Mouse (Mus musculus) MEL (cell line): ENCODE measurements around the gene Igsf8. TPM values are rescaled to one million over a fixed set of nuclear protein-coding genes. Genes with fewer than 3 reads are reported as not detected.

ENCODE experiments used
- DNase-seq: peaks from one replicate; pipeline ENCODE4 v3.0.0; 2011; ENCODE audit warnings: low read depth, low spot score
- H3K27ac ChIP-seq: 2 replicates; pipeline ENCODE4 v1.5.1; 2012; ENCODE audit warnings: low read depth, mild to moderate bottlenecking, control low read depth, low read length, moderate library complexity; ENCODE audit not compliant: control insufficient read depth
- H3K27me3 ChIP-seq, 2 experiments: fragments of 150-350 bp in 1 of 2; sonication (generic) in 1 of 2; 2 replicates each; pipeline ENCODE4 v1.6.1; 2012; ENCODE audit warnings: low read length in 2 of 2, mild to moderate bottlenecking in 2 of 2, improper control_type of control experiment in 1 of 2, moderate library complexity in 1 of 2; ENCODE audit not compliant: insufficient read depth in 2 of 2, control insufficient read depth in 1 of 2
- H3K36me3 ChIP-seq, 2 experiments: 2 replicates each; pipeline ENCODE4 v1.6.1; 2012 to 2014; ENCODE audit warnings: low read length in 2 of 2, improper control_type of control experiment in 1 of 2, inconsistent platforms in 1 of 2, mild to moderate bottlenecking in 1 of 2; ENCODE audit not compliant: insufficient read depth in 2 of 2, control insufficient read depth in 1 of 2
- H3K4me1 ChIP-seq, 2 experiments: fragments of 150-350 bp in 1 of 2; sonication (generic) in 1 of 2; 2 replicates each; pipeline ENCODE4 v1.6.1; 2012; ENCODE audit warnings: low read length in 2 of 2, improper control_type of control experiment in 1 of 2, mild to moderate bottlenecking in 1 of 2; ENCODE audit not compliant: insufficient read depth in 2 of 2, control insufficient read depth in 1 of 2
- H3K4me3 ChIP-seq, 2 experiments: fragments of 150-350 bp in 1 of 2; sonication (generic) in 1 of 2; 2 replicates each; pipeline ENCODE4 v1.5.1; 2012; ENCODE audit warnings: low read depth in 2 of 2, low read length in 2 of 2, mild to moderate bottlenecking in 2 of 2, moderate library complexity in 2 of 2, control low read depth in 1 of 2, improper control_type of control experiment in 1 of 2; ENCODE audit not compliant: control insufficient read depth in 1 of 2, insufficient read depth in 1 of 2
- H3K79me2 ChIP-seq: 2 replicates; pipeline ENCODE4 v1.6.1; 2012; ENCODE audit warnings: mild to moderate bottlenecking, low read length, moderate library complexity; ENCODE audit not compliant: control insufficient read depth, poor library complexity, insufficient read depth
- H3K9ac ChIP-seq: 2 replicates; pipeline ENCODE4 v1.6.1; 2012; ENCODE audit warnings: low read depth, mild to moderate bottlenecking, control low read depth, low read length, moderate library complexity; ENCODE audit not compliant: control insufficient read depth, poor library complexity, severe bottlenecking
- H3K9me3 ChIP-seq: fragments of 150-350 bp; sonication (generic); replicated peaks from 2 replicates; pipeline ENCODE4 v1.6.1; 2012; ENCODE audit warnings: mild to moderate bottlenecking, low read length, improper control_type of control experiment, moderate library complexity; ENCODE audit not compliant: insufficient read depth
- BHLHE40 ChIP-seq: IDR thresholded peaks from 2 replicates; pipeline ENCODE4 v1.6.1; 2012; ENCODE audit warnings: low read depth, mild to moderate bottlenecking, inconsistent platforms, low read length, improper control_type of control experiment, borderline replicate concordance
- CHD1 ChIP-seq: IDR thresholded peaks from 2 replicates; pipeline ENCODE4 v1.6.1; 2012; ENCODE audit warnings: low read depth, mild to moderate bottlenecking, inconsistent platforms, low read length, improper control_type of control experiment
- CTCF ChIP-seq, 3 experiments: IDR thresholded peaks in 2 of 3; conservative IDR thresholded peaks in 1 of 3; 2 replicates each; pipeline ENCODE4 v1.5.1; 2011 to 2012; ENCODE audit warnings: low read length in 3 of 3, low read depth in 2 of 3, mild to moderate bottlenecking in 2 of 3, improper control_type of control experiment in 1 of 3, inconsistent platforms in 1 of 3, mixed read lengths in 1 of 3, moderate library complexity in 1 of 3; ENCODE audit not compliant: control insufficient read depth in 1 of 3, insufficient read depth in 1 of 3, poor library complexity in 1 of 3, severe bottlenecking in 1 of 3
- E2F4 ChIP-seq: IDR thresholded peaks from 2 replicates; pipeline ENCODE4 v1.6.1; 2011; ENCODE audit warnings: low read depth, low read length, improper control_type of control experiment, borderline replicate concordance
- ELF1 ChIP-seq: IDR thresholded peaks from 2 replicates; pipeline ENCODE4 v1.6.1; 2014; ENCODE audit warnings: low read depth, mild to moderate bottlenecking, inconsistent platforms, low read length, improper control_type of control experiment, moderate library complexity
- GATA1 ChIP-seq: IDR thresholded peaks from 2 replicates; pipeline ENCODE4 v1.6.1; 2011; ENCODE audit warnings: low read depth, low read length, improper control_type of control experiment
- NRF1 ChIP-seq: IDR thresholded peaks from 2 replicates; pipeline ENCODE4 v1.6.1; 2014; ENCODE audit warnings: low read depth, mild to moderate bottlenecking, inconsistent platforms, low read length, improper control_type of control experiment, moderate library complexity; ENCODE audit not compliant: poor library complexity, insufficient read depth, severe bottlenecking
- POLR2AphosphoS5 ChIP-seq: IDR thresholded peaks from 2 replicates; pipeline ENCODE4 v1.6.1; 2012; ENCODE audit warnings: low read depth, borderline replicate concordance, mild to moderate bottlenecking, inconsistent platforms, low read length, moderate library complexity, mixed read lengths
- RAD21 ChIP-seq: IDR thresholded peaks from 2 replicates; pipeline ENCODE4 v1.6.1; 2011; ENCODE audit warnings: mild to moderate bottlenecking, low read depth, low read length, improper control_type of control experiment
- SMC3 ChIP-seq: IDR thresholded peaks from 2 replicates; pipeline ENCODE4 v1.6.1; 2011; ENCODE audit warnings: low read depth, low read length, improper control_type of control experiment
- TAL1 ChIP-seq: IDR thresholded peaks from 2 replicates; pipeline ENCODE4 v1.6.1; 2012; ENCODE audit warnings: mild to moderate bottlenecking, inconsistent platforms, low read length, moderate library complexity, mixed read lengths
- TBP ChIP-seq: IDR thresholded peaks from 2 replicates; pipeline ENCODE4 v1.8.0; 2011; ENCODE audit warnings: low read depth, low read length, improper control_type of control experiment
- TCF12 ChIP-seq: IDR thresholded peaks from 2 replicates; pipeline ENCODE4 v1.6.1; 2014; ENCODE audit warnings: low read depth, mild to moderate bottlenecking, inconsistent platforms, low read length, improper control_type of control experiment, moderate library complexity
- USF1 ChIP-seq: IDR thresholded peaks from 2 replicates; pipeline ENCODE4 v1.6.1; 2014; ENCODE audit warnings: low read depth, mild to moderate bottlenecking, inconsistent platforms, low read length, improper control_type of control experiment, moderate library complexity
- USF2 ChIP-seq, 2 experiments: IDR thresholded peaks; 2 replicates each; pipeline ENCODE4 v1.6.1; 2011 to 2012; ENCODE audit warnings: improper control_type of control experiment in 2 of 2, low read length in 2 of 2, borderline replicate concordance in 1 of 2, inconsistent platforms in 1 of 2, low read depth in 1 of 2, mild to moderate bottlenecking in 1 of 2; ENCODE audit not compliant: insufficient read depth in 1 of 2
- ZC3H11A ChIP-seq: IDR thresholded peaks from 2 replicates; pipeline ENCODE4 v1.6.1; 2012; ENCODE audit warnings: low read depth, mild to moderate bottlenecking, inconsistent platforms, low read length, improper control_type of control experiment
- ZNF384 ChIP-seq: IDR thresholded peaks from 2 replicates; pipeline ENCODE4 v1.6.1; 2012; ENCODE audit warnings: low read depth, mild to moderate bottlenecking, inconsistent platforms, low read length, improper control_type of control experiment
- polyA plus RNA-seq, 2 experiments: library from polyadenylated mRNA; stranded (reverse) in 1 of 2; unstranded in 1 of 2; fragments of >175 nt in 1 of 2; fragments of >200 nt in 1 of 2; gene quantifications; 2 replicates each; pipeline versions ENCODE4 v1.2.1 to v1.2.4; 2012; ENCODE audit warnings: low replicate concordance in 2 of 2, low read depth in 1 of 2; ENCODE audit not compliant: insufficient read length in 2 of 2, insufficient read depth in 1 of 2, missing spikeins in 1 of 2
- total RNA-seq: library from RNA; depleted of rRNA; stranded (reverse); fragments of 300-350 nt; gene quantifications from 2 replicates; pipeline ENCODE4 v1.2.3, GENCODE M21; 2012

The Igsf8 gene
- total and polyA plus RNA-seq, 3 experiments = 88.0 to 97.2 TPM; not detected in 1

- H3K36me3 ChIP-seq = no peaks in the 10 kb centered on the region; a peak in 1 of 4 replicates
Observed at GRCm38 (mm10) chr1:172317431-172317830, 56.0 kb downstream of the Igsf8 start.

GRCm38 (mm10) chr1:172317946-172318345, 56.5 kb downstream of the Igsf8 start:
- Histone ChIP-seq H3K27ac (no peak overlapping the region), H3K36me3 (no peaks in the 10 kb centered on the region; a peak in 1 of 4 replicates), H3K9ac (no peak overlapping the region), H3K4me3 (no peak overlapping the region), H3K27me3 (no peaks in the 10 kb centered on the region), H3K4me1 (peaks cover 0 to 6% of the 10 kb centered on the region in 2 experiments; a peak in 1 of 4 replicates), H3K9me3 (no peaks in the 10 kb centered on the region), H3K79me2 (peaks cover 12% of the 10 kb centered on the region)
- TF ChIP-seq E2F4 (no peak), ELF1 (no peak), ZNF384 (no peak), TCF12 (no peak), GATA1 (no peak), BHLHE40 (no peak), NRF1 (no peak), ZC3H11A (no peak), RAD21 (no peak), POLR2AphosphoS5 (no peak), USF1 (no peak), TAL1 (no peak), USF2 (IDR thresholded peaks at IDR 0.05; ENCODE audit: borderline replicate concordance in 1 of 2, insufficient read depth in 1 of 2, low read depth in 1 of 2, low read length in 2 of 2) (no peak), CHD1 (no peak)
- no peak for DNase-seq

More at GRCm38 (mm10) chr1:172317431-172317830, 56.0 kb downstream of the Igsf8 start:
- Histone ChIP-seq H3K4me1 (peaks cover 0 to 6% of the 10 kb centered on the region in 2 experiments; a peak in 1 of 4 replicates), H3K79me2 (peaks cover 18% of the 10 kb centered on the region), H3K27ac (no peak overlapping the region), H3K27me3 (no peaks in the 10 kb centered on the region), H3K9ac (no peak overlapping the region), H3K4me3 (no peak overlapping the region), H3K9me3 (no peaks in the 10 kb centered on the region)
- no peak for DNase-seq
- no peak for TF ChIP-seq TBP
- no peak for TF ChIP-seq ZC3H11A
- no peak for TF ChIP-seq TAL1
- TF ChIP-seq SMC3 = no peak
- TF ChIP-seq CTCF (IDR thresholded peaks at IDR 0.05 in 2 of 3, conservative IDR thresholded peaks at IDR 0.05 in 1 of 3; ENCODE audit: control insufficient read depth in 1 of 3, insufficient read depth in 1 of 3, low read depth in 2 of 3, low read length in 3 of 3, poor library complexity in 1 of 3, severe bottlenecking in 1 of 3) = no peak
- TF ChIP-seq E2F4 = no peak
